Mouse (Mus musculus) thymus, adult 2 months (tissue): ENCODE measurements around the gene Hnrnpdl.

ENCODE experiments used
- CTCF ChIP-seq: fragments of 200-500 bp; IDR thresholded peaks from 2 replicates; pipeline ENCODE4 v1.5.1; 2012; ENCODE audit warnings: mild to moderate bottlenecking, control low read depth, low read length, moderate library complexity, borderline replicate concordance; ENCODE audit not compliant: control insufficient read depth, poor library complexity, insufficient read depth; ENCODE audit errors: extremely low read depth
- POLR2A ChIP-seq: fragments of 200-500 bp; IDR thresholded peaks from 2 replicates; pipeline ENCODE4 v1.6.1; 2012; ENCODE audit warnings: mild to moderate bottlenecking, low read length, control low read depth, moderate library complexity; ENCODE audit not compliant: control insufficient read depth, poor library complexity, insufficient read depth; ENCODE audit errors: extremely low read depth

- TF ChIP-seq CTCF (no peak), POLR2A (no peak)
Observed at GRCm38 (mm10) chr5:100079040-100079930, 39.8 kb upstream of the Hnrnpdl start.
